Mouse (Mus musculus): ENCODE results near the gene Hus1b. TPM values are rescaled to one million over a fixed set of nuclear protein-coding genes. Genes with fewer than 3 reads are reported as not detected.

Gene Hus1b
- under 1 TPM in 1 of 2 experiments, not detected in 1; 0.82 TPM for total RNA-seq (2021)

DNA sequence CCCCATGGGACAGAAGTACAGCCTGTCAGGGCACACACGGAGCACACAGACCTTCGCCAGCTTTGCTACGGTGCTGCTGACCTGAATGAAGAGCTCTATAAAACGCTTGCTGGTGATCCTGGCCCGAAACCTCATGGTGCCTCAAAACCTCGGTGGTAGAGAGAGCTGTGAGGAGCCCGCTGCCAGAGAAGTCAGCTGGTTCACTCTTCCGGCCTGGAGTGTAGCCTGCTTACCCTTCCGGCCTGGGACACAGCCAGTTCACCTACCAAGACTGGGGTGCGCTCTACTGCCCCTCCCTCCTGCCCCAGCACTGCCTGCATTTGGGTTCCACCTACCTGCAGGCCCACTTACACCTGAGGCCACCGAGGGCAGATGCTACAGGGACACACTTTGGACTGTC is at the start of gene Hus1b:
Gene Hus1b, minus strand, starts transcription at position 220 of the 400 bp plus-strand sequence.
- no peak for DNase-seq (ENCODE audit: extremely low spot score in 1 of 2, low spot score in 1 of 2)

DNA sequence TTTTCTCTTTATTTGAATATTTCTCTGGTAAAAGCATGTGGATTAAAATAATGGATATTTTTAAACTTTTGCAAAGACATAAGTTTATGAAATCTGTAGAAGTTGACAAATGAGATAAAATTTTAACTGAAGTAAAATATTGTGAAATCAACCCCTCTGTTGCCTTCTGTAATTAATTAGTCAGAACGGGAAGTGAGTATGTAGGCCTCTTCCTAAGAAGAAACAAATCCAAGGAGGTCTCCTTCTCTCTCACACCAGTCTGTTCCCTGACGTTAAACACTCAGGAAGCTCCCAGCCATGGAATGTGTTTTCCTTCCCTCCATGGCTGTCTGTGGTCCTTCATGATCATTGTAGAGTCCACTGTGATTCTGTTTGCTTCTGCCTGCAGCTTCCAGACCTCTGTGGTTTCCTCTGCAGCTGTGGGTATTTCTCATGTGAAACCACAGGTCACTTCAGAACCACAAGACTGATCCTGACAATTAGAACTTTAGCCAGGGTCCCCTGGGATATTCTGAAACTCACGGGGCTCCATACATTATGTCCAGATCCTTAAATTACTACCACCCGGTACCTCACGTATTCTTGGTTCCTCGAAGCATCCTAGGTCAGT is 46.8 kb upstream of the Hus1b start:
- no peak for DNase-seq (ENCODE audit: extremely low spot score in 1 of 2, low spot score in 1 of 2)

DNA sequence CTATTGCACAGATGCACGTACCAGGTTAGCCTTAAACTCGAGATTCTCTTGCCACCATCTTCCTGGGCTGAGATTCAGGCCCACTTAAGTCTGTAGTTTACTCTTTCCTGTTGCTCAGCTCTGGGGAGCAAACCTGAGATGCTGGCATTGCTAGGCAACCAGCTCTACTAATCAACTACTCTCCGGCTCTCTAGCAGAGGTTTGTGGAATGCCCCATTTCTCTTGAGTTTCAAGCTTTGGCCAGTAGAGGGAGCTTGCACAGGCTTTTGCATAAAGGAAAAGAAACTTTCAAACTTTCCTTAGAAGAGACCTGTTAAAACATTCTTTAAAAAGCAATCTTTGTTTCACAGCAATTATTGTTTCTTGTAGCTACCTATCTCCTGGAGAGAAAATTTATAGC is 46.3 kb upstream of the Hus1b start:
- DNase-seq (ENCODE audit: extremely low spot score in 1 of 2, low spot score in 1 of 2): peak in 1 of 2 experiments; percentile 54

DNA sequence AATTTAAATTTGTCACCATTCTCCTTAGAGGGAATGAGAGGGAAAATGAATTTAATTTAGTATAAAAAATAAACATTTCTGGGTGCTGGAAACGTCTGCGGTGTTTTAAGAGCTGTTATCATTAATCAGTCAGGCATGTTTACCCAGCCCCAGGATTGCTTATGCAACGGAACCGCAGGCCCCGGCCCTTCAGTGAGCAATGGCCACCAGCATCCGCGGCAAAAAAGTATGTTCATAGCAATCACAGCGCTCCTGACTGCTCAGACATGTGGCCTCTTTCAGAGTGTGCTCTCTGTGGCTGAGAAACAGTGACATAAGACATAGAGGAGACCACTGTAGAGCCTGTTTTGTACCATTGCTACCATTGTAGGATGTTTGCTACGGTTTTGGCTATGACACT is 42.7 kb upstream of the Hus1b start:
- no peak for DNase-seq (ENCODE audit: extremely low spot score in 1 of 2, low spot score in 1 of 2)

DNA sequence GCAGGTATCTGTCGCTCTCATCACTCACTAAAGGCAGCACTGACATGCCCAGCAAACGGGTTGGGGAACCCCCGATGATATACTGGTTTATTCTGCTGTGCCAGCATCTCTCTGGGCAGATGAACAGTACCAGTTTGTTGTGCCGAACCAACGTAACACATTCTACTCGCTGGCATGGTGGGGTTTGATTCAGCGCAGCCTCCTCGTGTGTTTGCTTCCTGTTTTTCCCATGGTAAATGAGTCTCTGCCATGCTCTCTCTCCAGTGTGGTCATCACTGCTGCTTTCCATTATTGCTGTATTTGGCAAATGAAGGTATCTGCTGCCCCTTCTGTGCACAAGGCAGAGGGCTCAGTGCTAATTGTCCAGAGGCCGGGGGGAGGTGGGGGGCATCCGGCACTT is 42.2 kb upstream of the Hus1b start:
- DNase-seq (ENCODE audit: extremely low spot score in 1 of 2, low spot score in 1 of 2): no peak

DNA sequence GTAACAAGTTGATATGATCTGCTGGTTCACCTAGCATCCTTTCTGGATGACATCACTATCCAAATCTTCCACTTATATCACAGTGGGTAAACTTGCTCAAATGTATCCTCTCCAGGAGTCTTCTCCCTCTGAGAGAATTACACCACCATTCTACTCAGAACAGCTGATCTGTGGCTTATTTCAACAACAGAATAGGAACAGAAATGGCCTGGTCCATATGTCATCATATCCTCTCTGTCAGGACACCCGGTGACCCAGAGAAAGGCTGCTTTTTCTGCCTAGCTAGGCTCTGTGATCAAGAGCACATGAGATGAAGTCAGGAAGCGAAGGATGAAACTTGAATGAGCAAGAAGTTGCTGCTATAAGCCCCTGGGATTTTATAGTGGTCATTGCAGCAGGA is 40.1 kb upstream of the Hus1b start:
- no peak for DNase-seq (ENCODE audit: extremely low spot score in 1 of 2, low spot score in 1 of 2)

DNA sequence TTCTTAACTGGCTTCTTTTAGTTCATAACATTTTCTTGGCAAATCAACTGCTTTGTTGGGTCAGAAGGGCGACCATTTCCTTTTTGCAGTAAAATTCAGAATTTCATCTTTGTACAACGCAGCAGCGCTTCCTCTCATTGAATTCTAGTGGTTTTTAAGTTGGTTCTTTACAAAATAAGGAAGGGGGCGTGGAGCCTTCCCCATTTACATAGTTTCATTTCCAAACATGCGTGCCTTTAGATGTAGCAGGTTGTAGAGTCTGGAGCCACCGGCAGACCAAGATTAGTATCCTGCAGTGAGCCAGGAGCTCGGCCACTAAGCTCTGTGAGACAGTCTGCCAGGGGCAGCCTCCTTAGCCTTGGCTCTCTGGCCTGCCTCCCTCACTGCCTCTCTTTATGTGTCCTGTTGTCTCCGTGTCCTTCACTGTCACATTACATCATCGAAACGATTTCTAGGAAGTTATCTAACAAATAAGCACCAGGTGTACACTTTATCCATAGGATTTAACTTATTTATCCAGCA is 39.4 kb upstream of the Hus1b start:
- DNase-seq (ENCODE audit: extremely low spot score in 1 of 2, low spot score in 1 of 2): no peak

DNA sequence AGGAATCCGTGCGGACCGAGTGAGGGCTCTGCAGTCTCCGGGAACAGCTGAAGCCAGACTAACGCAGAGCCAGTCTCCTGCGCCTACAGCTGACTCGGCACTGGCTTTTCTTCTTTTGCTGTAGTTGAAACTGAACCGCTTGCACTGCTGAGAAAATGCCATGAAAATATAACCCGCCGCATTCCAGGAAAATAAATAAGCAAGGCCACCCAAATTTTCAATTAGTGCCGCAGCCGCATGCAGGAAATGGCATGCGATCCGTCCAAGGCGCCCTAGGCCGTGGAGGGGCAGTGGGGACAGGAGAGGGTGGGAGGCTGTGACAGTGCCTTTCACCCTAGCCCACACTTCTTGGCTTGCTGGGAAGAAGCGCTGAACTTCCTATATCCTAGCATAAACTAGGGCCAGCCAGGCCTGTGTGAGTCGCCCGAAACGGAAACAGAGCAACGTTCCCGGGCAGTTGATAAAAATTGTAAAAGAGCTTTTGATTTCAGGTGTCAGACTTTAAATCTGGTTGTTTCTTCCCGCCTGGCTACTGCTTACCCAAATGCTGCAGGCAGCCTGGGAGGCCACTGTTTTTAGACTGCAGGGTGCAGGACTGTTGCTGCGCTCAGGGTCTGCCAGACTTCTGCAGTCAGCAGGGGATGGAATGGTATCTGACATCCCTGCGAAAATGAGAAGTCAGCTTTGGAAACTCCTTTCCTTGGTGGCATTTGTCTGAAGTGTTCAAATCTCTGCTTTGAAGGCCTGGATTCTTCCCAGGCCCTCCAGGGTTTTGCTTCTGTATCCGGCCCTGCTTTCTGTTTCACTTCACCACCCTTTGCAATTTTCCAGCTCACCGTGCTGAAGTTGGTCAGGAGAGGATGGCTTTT is 38.3 kb upstream of the Hus1b start:
- DNase-seq (ENCODE audit: extremely low spot score in 1 of 2, low spot score in 1 of 2): peak in 1 of 2 experiments; percentile 25

DNA sequence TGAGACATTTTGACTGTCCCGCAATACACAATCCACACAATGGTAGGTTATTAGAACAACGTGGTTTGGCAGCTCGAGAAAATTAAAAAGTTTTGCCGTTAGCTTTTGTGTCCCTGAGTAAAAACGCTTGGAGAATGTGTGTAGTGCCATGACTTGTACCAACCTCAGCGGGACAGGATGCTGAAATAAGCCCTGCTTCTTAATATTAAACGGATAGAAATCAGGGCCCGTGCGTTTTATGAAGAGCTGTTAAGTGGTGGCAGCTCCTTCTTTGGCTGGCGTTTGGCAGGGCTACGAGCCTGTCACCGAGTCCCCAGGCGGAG is 37.7 kb upstream of the Hus1b start:
- DNase-seq (ENCODE audit: extremely low spot score in 1 of 2, low spot score in 1 of 2): peak in 1 of 2 experiments; percentile 30

DNA sequence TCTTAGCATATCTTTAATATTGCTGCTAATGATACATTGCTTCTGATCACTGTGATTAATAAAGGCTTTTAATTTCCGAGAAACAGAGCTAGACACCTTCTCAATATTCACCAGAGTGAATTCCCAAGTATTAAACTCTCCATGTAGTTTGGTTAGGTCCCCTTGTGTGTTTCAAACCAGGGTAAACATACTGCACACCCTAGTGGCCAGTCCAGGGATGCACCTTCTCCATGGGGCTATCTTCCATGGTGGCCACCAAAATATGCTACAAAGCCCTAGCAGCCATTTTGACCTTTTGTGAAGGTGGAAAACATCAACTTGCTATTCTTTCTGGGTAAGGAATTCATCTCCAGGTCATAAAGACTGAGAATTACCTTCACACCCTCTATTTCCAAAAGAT is 34.1 kb upstream of the Hus1b start:
- DNase-seq (ENCODE audit: extremely low spot score in 1 of 2, low spot score in 1 of 2): peak in 1 of 2 experiments; percentile 22

DNA sequence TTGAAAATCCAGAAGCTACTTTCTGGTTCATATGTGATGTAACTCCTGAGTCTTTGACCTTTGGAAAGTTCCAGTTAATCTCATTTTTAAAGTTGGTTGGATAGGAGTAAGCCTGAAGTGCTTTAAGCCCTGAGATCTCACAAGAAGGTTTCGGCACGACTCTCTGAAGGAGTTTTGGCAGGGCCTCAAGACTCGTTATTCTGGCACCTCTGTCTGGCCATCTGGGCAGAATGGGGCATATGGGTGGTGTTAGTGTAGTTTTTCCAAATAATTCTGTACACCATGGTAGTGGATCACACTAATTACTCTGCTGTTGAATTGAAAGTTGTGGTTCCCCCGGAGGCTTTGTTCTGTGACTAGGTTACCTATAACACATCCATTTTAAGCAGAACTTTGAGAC is 30.7 kb upstream of the Hus1b start:
- DNase-seq (ENCODE audit: extremely low spot score in 1 of 2, low spot score in 1 of 2): no peak

DNA sequence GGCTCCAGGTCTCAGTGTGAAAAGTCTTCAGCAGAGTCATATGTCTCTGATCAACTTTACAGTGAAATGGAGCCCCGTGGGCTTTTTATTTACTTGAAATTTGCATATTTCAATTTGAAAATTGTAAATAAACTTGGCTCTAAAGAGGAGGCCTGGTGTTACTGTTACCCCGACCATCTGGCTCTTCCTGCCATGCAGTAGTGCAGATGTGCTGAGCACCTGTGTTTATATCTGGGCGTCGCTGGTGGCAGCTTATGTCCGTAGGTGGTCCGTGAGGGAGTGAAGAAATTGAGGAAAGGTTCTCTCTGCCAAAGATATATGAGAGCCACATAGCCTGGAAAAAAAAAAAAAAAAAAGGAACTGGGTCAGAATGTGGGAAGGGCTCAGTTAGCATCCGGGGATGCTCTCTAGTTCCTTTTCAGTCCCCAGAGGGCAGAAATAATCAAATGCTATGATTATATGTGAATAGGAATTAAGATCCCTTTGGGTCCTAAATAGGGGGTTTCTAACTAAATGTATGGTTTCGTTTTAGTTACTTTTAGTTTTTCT is 29.1 kb upstream of the Hus1b start:
- no peak for DNase-seq (ENCODE audit: extremely low spot score in 1 of 2, low spot score in 1 of 2)

DNA sequence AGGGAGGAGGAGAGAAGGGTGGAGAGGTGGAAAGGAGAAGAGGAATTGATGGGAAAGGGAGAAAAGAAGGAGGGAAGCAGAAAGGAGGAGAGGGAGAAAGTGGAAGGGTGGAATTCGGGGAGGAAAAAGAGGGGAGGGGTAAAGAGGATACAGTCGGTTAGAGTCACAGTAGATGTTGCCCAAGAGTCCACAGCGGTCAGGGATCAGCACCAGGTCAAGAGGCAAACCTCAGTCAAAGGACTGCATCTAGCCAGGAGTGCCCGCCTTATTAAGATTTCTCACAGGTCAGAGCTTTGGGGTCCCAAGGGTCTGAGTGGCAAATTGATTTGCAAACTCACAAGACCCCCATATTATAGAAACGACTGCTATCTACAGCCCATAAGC is 26.7 kb upstream of the Hus1b start:
- no peak for DNase-seq (ENCODE audit: extremely low spot score in 1 of 2, low spot score in 1 of 2)

DNA sequence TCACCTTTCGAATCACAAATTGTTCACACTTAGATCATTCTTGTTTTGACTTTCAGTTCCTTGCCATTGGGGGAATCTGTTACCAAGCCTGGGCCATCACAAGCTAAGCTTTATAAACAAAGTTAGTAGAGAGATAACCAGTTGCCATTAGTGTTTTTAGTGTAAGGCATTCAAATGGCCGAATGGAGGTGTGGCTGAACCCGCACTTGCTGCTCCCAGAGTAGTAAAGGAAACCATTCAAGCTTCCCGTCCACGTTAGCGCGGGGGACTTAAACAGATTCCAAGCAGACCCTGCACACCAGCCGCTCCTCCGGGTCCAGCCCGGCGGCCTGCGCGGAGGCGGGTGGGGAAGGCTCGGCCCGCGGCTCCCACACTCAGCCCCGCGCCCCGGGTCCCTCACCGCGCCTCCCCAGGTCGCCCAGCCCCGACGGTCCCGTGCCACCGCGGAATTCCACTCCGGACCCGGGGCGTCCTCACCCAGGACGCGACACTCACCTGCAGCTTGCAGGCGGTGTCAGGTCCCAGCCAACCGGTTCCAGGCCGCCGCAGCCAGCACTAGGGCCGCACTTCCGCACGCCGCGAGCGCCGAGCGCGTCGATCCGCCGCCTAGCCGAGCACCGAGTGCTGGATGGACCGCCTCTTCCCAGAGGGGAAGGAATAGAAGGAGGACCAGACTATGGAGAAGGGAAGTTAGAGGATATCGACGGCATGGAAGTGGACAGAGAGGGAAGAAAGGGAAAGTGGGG is 26.1 kb upstream of the Hus1b start, which contains the start of the genes Exoc2 and Gm5447:
Gene Exoc2, minus strand, starts transcription at position 593 of the 746 bp plus-strand sequence.
Gene Gm5447, plus strand, starts transcription at position 704 of the 746 bp plus-strand sequence.
- DNase-seq (ENCODE audit: extremely low spot score in 1 of 2, low spot score in 1 of 2): peak; percentile 76 to 78

DNA sequence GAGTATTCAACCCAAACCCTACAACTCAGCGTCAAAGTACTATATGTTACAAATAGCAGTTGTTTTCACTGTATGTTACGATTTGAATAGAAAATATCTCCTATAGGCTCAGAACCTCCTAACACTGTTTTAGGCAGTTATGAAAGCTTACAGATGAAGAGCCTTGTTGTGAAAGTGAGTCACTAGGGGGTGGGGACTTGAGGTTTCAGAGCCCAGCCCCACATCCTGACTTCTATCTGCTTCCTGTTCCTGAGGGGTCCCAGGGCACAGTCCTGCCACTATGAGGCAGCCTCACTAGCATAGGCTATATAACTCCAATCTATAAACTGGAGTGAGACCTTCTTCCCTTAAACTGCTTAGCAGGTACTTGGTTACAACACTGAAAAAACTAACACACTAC is 24.5 kb upstream of the Hus1b start:
- no peak for DNase-seq (ENCODE audit: extremely low spot score in 1 of 2, low spot score in 1 of 2)

DNA sequence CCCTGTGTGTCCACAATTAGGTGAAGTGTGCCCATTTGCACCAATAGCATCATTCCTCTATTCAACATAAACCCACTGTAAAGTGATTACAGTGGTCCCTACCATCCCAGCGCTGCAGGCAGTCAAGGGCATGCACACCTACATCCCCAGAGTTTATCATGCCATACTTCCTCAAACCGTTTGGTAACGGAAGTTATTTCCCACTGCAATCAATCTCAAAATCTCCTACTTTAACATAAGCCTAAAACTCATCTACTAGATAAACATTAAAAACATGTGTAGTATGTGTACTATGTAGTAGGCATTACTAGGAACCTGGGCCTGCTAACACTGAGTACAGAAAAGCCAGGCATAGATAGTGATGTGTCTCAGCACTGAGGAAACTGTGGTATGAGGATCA is 23.5 kb upstream of the Hus1b start:
- DNase-seq (ENCODE audit: extremely low spot score in 1 of 2, low spot score in 1 of 2): no peak

DNA sequence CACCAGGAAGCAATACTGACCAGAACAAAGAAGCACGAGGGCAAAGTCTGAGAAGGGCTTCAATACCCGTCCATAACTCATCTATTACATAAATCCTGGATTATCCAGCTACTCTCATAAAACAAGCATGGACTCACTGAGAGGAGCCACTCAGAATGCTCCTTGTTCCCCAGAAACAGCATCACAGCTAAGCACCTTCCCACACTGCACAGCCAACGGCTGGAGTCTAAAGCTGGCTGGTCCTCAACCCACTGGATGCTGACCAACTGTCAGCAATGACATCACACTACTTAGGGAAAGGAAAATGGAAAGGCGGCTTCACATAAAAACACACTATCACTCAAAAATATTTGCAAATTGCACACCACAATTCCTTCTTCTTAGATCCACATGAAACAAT is 20.8 kb upstream of the Hus1b start:
- DNase-seq (ENCODE audit: extremely low spot score in 1 of 2, low spot score in 1 of 2): no peak

DNA sequence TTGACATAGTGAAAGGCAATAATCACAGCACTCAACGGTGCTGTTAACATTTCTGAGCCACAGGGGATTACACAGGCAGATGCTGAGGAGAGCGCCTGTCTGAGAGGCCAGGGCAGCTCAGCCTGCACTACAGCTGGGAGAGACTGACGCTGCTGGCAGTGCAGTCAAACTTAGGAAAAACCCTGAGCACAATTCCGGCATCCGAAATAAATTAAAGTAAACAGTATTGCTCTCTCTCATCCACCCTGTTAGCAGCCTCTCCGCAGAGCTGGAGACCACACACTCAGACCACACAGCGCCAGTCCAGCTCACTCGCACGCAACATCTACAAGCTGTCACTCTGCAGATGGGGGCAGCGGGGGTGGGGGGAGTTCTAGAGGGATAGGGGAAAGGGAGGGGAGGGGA is 18.9 kb upstream of the Hus1b start:
- no peak for DNase-seq (ENCODE audit: extremely low spot score in 1 of 2, low spot score in 1 of 2)

DNA sequence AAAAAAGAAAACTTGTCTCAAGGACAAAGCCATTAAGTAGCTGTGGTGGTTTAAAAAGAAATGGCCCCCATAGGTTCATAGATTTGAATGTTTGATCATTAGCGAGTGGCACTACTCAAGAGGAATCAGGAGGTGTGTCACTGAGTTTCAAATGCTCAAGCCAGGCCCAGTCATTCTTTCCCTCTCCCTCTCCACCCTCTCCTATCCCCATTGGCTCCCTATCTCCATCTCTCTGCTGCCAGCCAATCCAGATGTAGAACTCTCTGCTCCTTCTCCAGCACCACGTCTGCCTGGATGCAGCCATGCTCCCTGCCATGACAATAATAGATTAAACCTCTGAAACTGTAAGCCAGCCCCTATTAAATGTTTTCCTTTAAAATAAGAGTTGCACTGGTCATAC is 14.4 kb upstream of the Hus1b start:
- no peak for DNase-seq (ENCODE audit: extremely low spot score in 1 of 2, low spot score in 1 of 2)

DNA sequence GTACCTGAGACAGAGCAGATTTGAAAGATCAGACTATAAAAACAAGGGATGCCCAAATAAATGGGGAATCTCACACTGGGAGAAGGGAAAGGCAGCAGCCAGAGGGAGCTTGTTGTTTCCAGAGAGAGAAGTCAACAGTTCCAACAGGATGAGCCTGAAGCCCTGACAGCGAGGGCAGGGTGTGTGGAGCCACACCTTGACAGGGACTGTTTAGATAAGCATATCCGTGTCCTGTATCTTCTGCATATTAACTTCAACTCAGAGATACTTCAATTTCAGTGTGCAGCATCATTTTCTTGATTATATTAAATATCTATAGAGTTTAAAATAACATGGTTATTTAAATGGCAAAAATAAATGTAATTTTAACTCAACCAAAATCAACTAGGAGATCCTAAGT is 13.2 kb upstream of the Hus1b start:
- no peak for DNase-seq (ENCODE audit: extremely low spot score in 1 of 2, low spot score in 1 of 2)

DNA sequence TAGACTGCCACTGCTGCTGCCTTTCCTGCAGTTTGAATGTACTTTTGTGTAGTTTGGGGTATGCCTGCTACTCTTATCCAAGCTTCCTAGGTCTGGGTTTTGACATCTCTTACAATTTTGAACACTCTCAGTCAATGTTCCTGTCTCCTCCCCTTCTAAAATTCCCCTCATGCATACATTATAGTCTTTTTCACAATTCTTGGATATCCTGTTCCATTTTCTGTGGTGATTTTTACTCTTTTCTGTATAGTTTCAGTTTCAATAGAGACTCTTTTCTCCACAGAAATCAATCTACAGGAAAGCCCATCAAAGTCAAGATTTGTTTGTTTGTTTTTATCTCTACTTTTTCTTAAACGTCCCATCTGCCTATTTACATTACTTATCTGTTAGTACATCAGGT is 6.0 kb upstream of the Hus1b start:
- no peak for DNase-seq (ENCODE audit: extremely low spot score in 1 of 2, low spot score in 1 of 2)
